Mouse (Mus musculus) heart, adult 2 months (tissue): ENCODE data around the gene Fbxl14.

Experiments used
- CTCF ChIP-seq: fragments of 200-600 bp; IDR thresholded peaks from 2 replicates; pipeline ENCODE4 v1.8.1; 2022; ENCODE audit warnings: antibody characterized with exemption, mild to moderate bottlenecking, moderate library complexity
- EP300 ChIP-seq: fragments of 200-500 bp; IDR thresholded peaks from 2 replicates; pipeline ENCODE4 v1.6.1; 2011; ENCODE audit warnings: low read depth, low read length, control low read depth; ENCODE audit not compliant: insufficient read depth
- POLR2A ChIP-seq: fragments of 200-500 bp; IDR thresholded peaks from 2 replicates; pipeline ENCODE4 v1.6.1; 2011; ENCODE audit warnings: mild to moderate bottlenecking, low read depth, low read length, control low read depth; ENCODE audit not compliant: insufficient read depth

DNA sequence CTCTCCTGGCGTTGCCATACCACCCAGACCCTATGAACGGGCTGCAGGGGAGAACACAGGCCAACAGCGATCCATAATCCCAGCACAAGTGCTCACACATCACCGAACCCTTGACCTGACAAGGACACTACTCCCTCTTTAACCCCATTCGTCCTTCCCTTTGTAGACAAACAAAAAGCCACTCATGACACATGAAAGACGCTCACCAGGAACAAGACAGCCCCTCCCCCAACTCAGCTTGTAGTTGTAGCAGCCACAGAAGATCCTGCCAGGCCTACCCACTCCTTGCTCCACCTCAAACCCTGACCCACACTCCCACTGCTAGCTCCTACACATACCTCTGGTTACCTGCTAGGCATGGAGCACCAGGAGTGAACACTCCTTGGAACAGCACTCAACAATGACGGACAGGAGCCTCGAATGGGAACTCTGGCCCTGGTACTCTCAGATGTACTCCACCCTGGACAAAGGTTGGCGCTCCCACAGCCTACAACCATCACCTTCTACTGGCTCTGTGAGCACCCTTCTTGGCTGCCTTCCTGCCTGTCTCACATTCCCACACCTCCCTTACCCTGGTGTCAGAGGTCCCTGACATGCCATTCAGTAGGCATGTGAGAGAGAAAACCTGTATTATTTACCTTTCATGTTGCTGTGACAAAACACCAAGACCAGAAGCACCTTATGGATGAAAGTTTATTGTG is 26.2 kb downstream of the Fbxl14 start:
- TF ChIP-seq CTCF (no peak), POLR2A (no peak), EP300 (no peak)
